Mouse (Mus musculus) ES-E14 (cell line): ENCODE data around the gene Col23a1. TPM values are rescaled to one million over a fixed set of nuclear protein-coding genes. Genes with fewer than 3 reads are reported as not detected.

Experiments
- DNase-seq: peaks from one replicate; pipeline ENCODE4 v3.0.0-alpha.2; 2013; ENCODE audit warnings: low read depth, low spot score
- H3K27ac ChIP-seq: 2 replicates; pipeline ENCODE4 v1.5.1; 2012; ENCODE audit warnings: low read depth, mild to moderate bottlenecking, low read length, moderate library complexity, mixed read lengths; ENCODE audit not compliant: poor library complexity, insufficient read depth, severe bottlenecking
- H3K36me3 ChIP-seq: 2 replicates; pipeline ENCODE4 v1.6.1; 2012; ENCODE audit warnings: mild to moderate bottlenecking, low read length, moderate library complexity, mixed read lengths; ENCODE audit not compliant: control insufficient read depth, poor library complexity, insufficient read depth, severe bottlenecking
- H3K4me1 ChIP-seq, 2 experiments: fragments of 150-350 bp in 1 of 2; sonication (generic) in 1 of 2; 2 replicates each; pipeline ENCODE4 v1.6.1; 2012; ENCODE audit warnings: low read length in 2 of 2, mild to moderate bottlenecking in 1 of 2, mixed read lengths in 1 of 2; ENCODE audit not compliant: control insufficient read depth in 2 of 2, insufficient read depth in 2 of 2, poor library complexity in 1 of 2
- H3K4me3 ChIP-seq, 2 experiments: fragments of 150-350 bp in 1 of 2; sonication (generic) in 1 of 2; 2 replicates each; pipeline ENCODE4 v1.5.1; 2012; ENCODE audit warnings: low read length in 2 of 2, low read depth in 1 of 2, mild to moderate bottlenecking in 1 of 2, mixed read lengths in 1 of 2; ENCODE audit not compliant: insufficient read depth in 1 of 2, poor library complexity in 1 of 2, severe bottlenecking in 1 of 2
- H3K9ac ChIP-seq: 2 replicates; pipeline ENCODE4 v1.6.1; 2012; ENCODE audit warnings: low read depth, mild to moderate bottlenecking, low read length, mixed read lengths; ENCODE audit not compliant: poor library complexity, insufficient read depth, severe bottlenecking
- H3K9me3 ChIP-seq: fragments of 150-350 bp; sonication (generic); 2 replicates; pipeline ENCODE4 v1.6.1; 2012; ENCODE audit warnings: low read depth, mild to moderate bottlenecking, low read length; ENCODE audit not compliant: control insufficient read depth, insufficient read depth
- CHD2 ChIP-seq: IDR thresholded peaks from 2 replicates; pipeline ENCODE4 v1.6.1; 2014; ENCODE audit warnings: mild to moderate bottlenecking, low read depth, low read length, inconsistent platforms
- HCFC1 ChIP-seq: IDR thresholded peaks from 2 replicates; pipeline ENCODE4 v1.6.1; 2012; ENCODE audit warnings: low read length, inconsistent platforms, borderline replicate concordance; ENCODE audit not compliant: insufficient read depth
- MAFK ChIP-seq: IDR thresholded peaks from 2 replicates; pipeline ENCODE4 v1.6.1; 2014; ENCODE audit warnings: mild to moderate bottlenecking, low read depth, low read length, inconsistent platforms; ENCODE audit not compliant: insufficient read depth
- ZC3H11A ChIP-seq: IDR thresholded peaks from 2 replicates; pipeline ENCODE4 v1.6.1; 2012; ENCODE audit warnings: low read depth, mild to moderate bottlenecking, inconsistent platforms, low read length, borderline replicate concordance
- ZNF384 ChIP-seq: IDR thresholded peaks from 2 replicates; pipeline ENCODE4 v1.6.1; 2012; ENCODE audit warnings: low read depth, low read length, inconsistent platforms
- in situ Hi-C, 2 experiments: fragments of 600-800 bp; cut with MboI; formaldehyde crosslinking; loops; one replicate each; pipeline ENCODE4 v1.15.1; 2025; ENCODE audit warnings: low sequenced_read_pairs in 2 of 2, inconsistent platforms in 1 of 2; ENCODE audit not compliant: unreplicated experiment in 2 of 2
- total RNA-seq: library from RNA; depleted of rRNA; stranded (reverse); fragments of 300-350 nt; gene quantifications from 2 replicates; pipeline ENCODE4 v1.2.3, GENCODE M21; 2012

Col23a1 gene
- total RNA-seq, 1 experiment, result 0.40 TPM

DNA sequence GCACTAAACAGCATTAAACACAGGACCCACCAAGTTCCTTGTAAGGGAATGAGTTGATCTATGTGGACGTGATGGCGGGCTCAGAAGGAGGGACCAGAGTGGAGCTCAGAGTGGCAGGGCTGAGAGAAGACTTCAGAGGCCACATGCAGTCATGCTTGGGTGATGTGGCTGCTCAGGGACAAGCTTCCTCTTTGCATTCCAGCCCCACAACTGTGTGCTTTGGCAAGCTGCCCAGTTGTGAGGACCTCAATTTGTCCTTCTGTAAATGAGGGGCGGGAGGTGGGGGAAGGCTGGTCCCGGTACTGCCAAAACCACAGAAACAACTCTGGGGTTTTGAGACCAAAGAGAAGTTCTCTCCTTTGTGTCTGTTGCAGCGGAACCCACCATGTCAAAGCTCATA is 261.5 kb downstream of the Col23a1 start:
- in situ Hi-C loops, result no loop called here
- no peak overlapping the region for H3K4me3 ChIP-seq
- no peak overlapping the region for H3K27ac ChIP-seq
- no peaks in the 10 kb centered on the region for H3K36me3 ChIP-seq
- no peak for DNase-seq
- TF ChIP-seq CHD2 (no peak), MAFK (no peak), ZNF384 (no peak), HCFC1 (no peak), ZC3H11A (no peak)
- H3K9ac ChIP-seq, result no peak overlapping the region
- H3K9me3 ChIP-seq, result no peaks in the 10 kb centered on the region
- H3K4me1 ChIP-seq, result no peaks in the 10 kb centered on the region

- Histone ChIP-seq H3K27ac (no peak overlapping the region), H3K9me3 (no peaks in the 10 kb centered on the region), H3K4me1 (no peaks in the 10 kb centered on the region), H3K36me3 (no peaks in the 10 kb centered on the region), H3K9ac (no peak overlapping the region), H3K4me3 (no peak overlapping the region)
- no peak for TF ChIP-seq MAFK
- no peak for TF ChIP-seq CHD2
- no peak for DNase-seq
- in situ Hi-C loops, result no loop called here
Measured at GRCm38 (mm10) chr11:51552091-51552490, 262.4 kb downstream of the Col23a1 start.

GRCm38 (mm10) chr11:51554590-51554989 is 264.9 kb downstream of the Col23a1 start:
- no peaks in the 10 kb centered on the region for H3K4me1 ChIP-seq
- in situ Hi-C loops, result no loop called here
- no peak for DNase-seq
- no peak overlapping the region for H3K9ac ChIP-seq
- no peak overlapping the region for H3K4me3 ChIP-seq
- no peaks in the 10 kb centered on the region for H3K36me3 ChIP-seq
- no peak overlapping the region for H3K27ac ChIP-seq
- no peaks in the 10 kb centered on the region for H3K9me3 ChIP-seq
- TF ChIP-seq MAFK, result no peak
- TF ChIP-seq ZNF384, result 0 out of 2 replicates have a peak, but pooled peaks have one; percentile 46
- no peak for TF ChIP-seq CHD2
- TF ChIP-seq ZC3H11A, result no peak
- peak; percentile 48; the same call in 1 of the 2 replicates for TF ChIP-seq HCFC1

GRCm38 (mm10) chr11:51555066-51555465 is 265.3 kb downstream of the Col23a1 start:
- no peaks in the 10 kb centered on the region for H3K36me3 ChIP-seq
- H3K9ac ChIP-seq, result no peak overlapping the region
- TF ChIP-seq HCFC1, result no peak
- no peak for TF ChIP-seq ZNF384
- in situ Hi-C loops, result no loop called here
- no peaks in the 10 kb centered on the region for H3K4me1 ChIP-seq
- H3K9me3 ChIP-seq, result no peaks in the 10 kb centered on the region
- DNase-seq, result no peak
- no peak overlapping the region for H3K27ac ChIP-seq
- H3K4me3 ChIP-seq, result no peak overlapping the region

GRCm38 (mm10) chr11:51563276-51563675 is 273.6 kb downstream of the Col23a1 start:
- H3K4me1 ChIP-seq, result peaks cover 0 to 2% of the 10 kb centered on the region in 2 experiments; a peak in 1 of 4 replicates
- H3K36me3 ChIP-seq, result no peaks in the 10 kb centered on the region
- DNase-seq, result no peak
- in situ Hi-C loops, result no loop called here
- no peak overlapping the region for H3K9ac ChIP-seq
- no peak for TF ChIP-seq MAFK
- no peak for TF ChIP-seq CHD2
- no peak for TF ChIP-seq HCFC1
- TF ChIP-seq ZC3H11A, result no peak
- TF ChIP-seq ZNF384, result no peak
- no peak overlapping the region for H3K27ac ChIP-seq
- H3K4me3 ChIP-seq, result no peak overlapping the region
- no peaks in the 10 kb centered on the region for H3K9me3 ChIP-seq
